Mouse (Mus musculus): ENCODE data around the gene Msrb1. TPM values are rescaled to one million over a fixed set of nuclear protein-coding genes. Genes with fewer than 3 reads are reported as not detected.
A peak's percentile ranks its signal among the peaks of the same experiment; 100 is the strongest.

Msrb1 gene
- polyA plus RNA-seq, 1 experiment, result 80.8 TPM

DNA sequence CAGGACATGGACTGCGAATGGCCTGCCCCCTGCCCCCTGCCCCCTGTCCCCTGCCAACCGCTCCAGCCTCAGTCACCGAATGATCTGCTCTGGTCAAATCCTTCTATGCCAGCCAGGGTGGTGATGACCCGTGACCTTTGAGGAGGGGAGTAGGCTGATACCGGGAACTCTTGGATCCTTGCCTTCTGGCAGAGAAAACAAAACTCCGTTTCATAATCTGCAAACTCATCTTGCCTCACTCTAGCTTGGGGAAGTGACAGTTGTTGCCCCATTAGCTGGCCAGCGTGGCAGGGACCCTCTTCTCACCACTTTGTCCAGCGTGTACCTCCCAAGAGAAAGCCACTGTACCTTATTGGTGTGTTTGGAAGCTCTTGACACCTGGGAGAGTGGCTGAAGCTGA, 5.9 kb downstream of the Msrb1 start:
- no peak for TF ChIP-seq CTCF (IDR thresholded peaks at IDR 0.05; ENCODE audit: borderline replicate concordance, insufficient read depth, low read length)
- TF ChIP-seq POLR2A (IDR thresholded peaks at IDR 0.05; ENCODE audit: low read depth, low read length), result no peak

GRCm38 (mm10) chr17:24743896-24744295, 7.5 kb downstream of the Msrb1 start:
- no peak overlapping the region for H3K27ac ChIP-seq (ENCODE audit: insufficient read depth, low read length)
- no peak for TF ChIP-seq POLR2A (IDR thresholded peaks at IDR 0.05; ENCODE audit: low read depth, low read length)
- TF ChIP-seq CTCF (IDR thresholded peaks at IDR 0.05; ENCODE audit: borderline replicate concordance, insufficient read depth, low read length), result no peak
- no peak overlapping the region for H3K4me3 ChIP-seq (ENCODE audit: insufficient read depth, low read length)
- no peaks in the 10 kb centered on the region for H3K4me1 ChIP-seq (ENCODE audit: control insufficient read depth, insufficient read depth, low read length)

More for the DNA sequence above, 5.9 kb downstream of the Msrb1 start:
- no peak overlapping the region for H3K4me3 ChIP-seq (ENCODE audit: insufficient read depth, low read length)
- no peak overlapping the region for H3K27ac ChIP-seq (ENCODE audit: insufficient read depth, low read length)
- no peaks in the 10 kb centered on the region for H3K4me1 ChIP-seq (ENCODE audit: control insufficient read depth, insufficient read depth, low read length)

DNA sequence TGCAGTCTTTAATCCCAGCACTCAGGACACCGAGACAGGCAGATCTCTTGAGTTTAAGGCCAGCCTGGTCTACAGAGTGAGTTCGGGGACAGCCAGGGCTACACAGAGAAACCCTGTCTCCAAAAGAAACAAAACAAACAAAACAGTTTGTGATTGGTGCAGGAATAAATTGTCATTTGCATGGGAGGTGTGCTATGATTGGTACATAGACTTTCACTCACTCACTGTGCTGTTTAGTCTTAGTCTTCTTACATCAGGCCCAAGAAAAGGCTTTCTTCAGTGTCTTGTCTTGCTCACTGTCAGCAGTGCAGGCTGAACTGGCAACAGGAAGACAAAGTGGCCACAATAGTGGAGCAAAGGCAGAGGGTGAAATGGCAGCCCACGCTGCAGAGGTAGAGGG, 7.9 kb downstream of the Msrb1 start:
- Histone ChIP-seq H3K4me3 (ENCODE audit: insufficient read depth, low read length) (no peak overlapping the region), H3K27ac (ENCODE audit: insufficient read depth, low read length) (no peak overlapping the region), H3K4me1 (ENCODE audit: control insufficient read depth, insufficient read depth, low read length) (no peaks in the 10 kb centered on the region)
- TF ChIP-seq CTCF (IDR thresholded peaks at IDR 0.05; ENCODE audit: borderline replicate concordance, insufficient read depth, low read length), result no peak
- TF ChIP-seq POLR2A (IDR thresholded peaks at IDR 0.05; ENCODE audit: low read depth, low read length), result no peak

- peak; percentile 93 for TF ChIP-seq CTCF (IDR thresholded peaks at IDR 0.05; ENCODE audit: borderline replicate concordance, insufficient read depth, low read length)
- TF ChIP-seq POLR2A (IDR thresholded peaks at IDR 0.05; ENCODE audit: low read depth, low read length), result no peak
- H3K4me1 ChIP-seq (ENCODE audit: control insufficient read depth, insufficient read depth, low read length), result no peaks in the 10 kb centered on the region
- H3K27ac ChIP-seq (ENCODE audit: insufficient read depth, low read length), result no peak overlapping the region
- no peak overlapping the region for H3K4me3 ChIP-seq (ENCODE audit: insufficient read depth, low read length)
Observed at GRCm38 (mm10) chr17:24745526-24746497, 9.4 kb downstream of the Msrb1 start.

DNA sequence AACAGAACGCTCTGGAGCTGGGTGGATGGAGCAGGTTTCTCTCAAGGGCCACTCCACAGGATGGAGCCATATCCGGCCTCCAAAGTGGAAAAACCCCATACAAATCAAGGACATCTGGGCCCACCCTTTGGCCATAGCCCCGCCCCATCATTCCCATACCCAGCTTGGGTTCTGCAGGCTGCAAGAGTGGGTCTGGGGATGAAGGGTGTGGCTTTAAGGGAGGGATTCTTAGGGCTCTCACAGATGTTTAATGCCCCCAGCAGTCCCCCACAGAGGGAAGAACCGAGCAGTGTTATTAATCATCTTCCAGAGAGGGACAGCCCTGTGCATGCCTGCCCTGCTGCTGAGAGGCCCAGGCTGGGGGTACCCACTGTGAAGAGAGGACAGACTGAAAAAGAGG, 10.5 kb downstream of the Msrb1 start:
- Histone ChIP-seq H3K27ac (ENCODE audit: insufficient read depth, low read length) (no peak overlapping the region), H3K4me3 (ENCODE audit: insufficient read depth, low read length) (no peak overlapping the region), H3K4me1 (ENCODE audit: control insufficient read depth, insufficient read depth, low read length) (no peaks in the 10 kb centered on the region)
- TF ChIP-seq CTCF (IDR thresholded peaks at IDR 0.05; ENCODE audit: borderline replicate concordance, insufficient read depth, low read length) (no peak), POLR2A (IDR thresholded peaks at IDR 0.05; ENCODE audit: low read depth, low read length) (no peak)

- Histone ChIP-seq H3K4me3 (ENCODE audit: insufficient read depth, low read length) (no peak overlapping the region), H3K27ac (ENCODE audit: insufficient read depth, low read length) (no peak overlapping the region)
- TF ChIP-seq POLR2A (IDR thresholded peaks at IDR 0.05; ENCODE audit: low read depth, low read length), result no peak
- TF ChIP-seq CTCF (IDR thresholded peaks at IDR 0.05; ENCODE audit: borderline replicate concordance, insufficient read depth, low read length), result no peak
Observed at GRCm38 (mm10) chr17:24751528-24751927, 15.1 kb downstream of the Msrb1 start.

GRCm38 (mm10) chr17:24752415-24753394, 16.3 kb downstream of the Msrb1 start, which contains the start of gene Hs3st6:
TSS of gene Hs3st6 (plus strand) at chr17:24752988.
- peak within 1 kb of the TSS; percentile 53 for H3K4me3 ChIP-seq (ENCODE audit: insufficient read depth, low read length)
- H3K27ac ChIP-seq (ENCODE audit: insufficient read depth, low read length), result no peak within 1 kb of the TSS
- no peaks in the 10 kb centered on the region for H3K4me1 ChIP-seq (ENCODE audit: control insufficient read depth, insufficient read depth, low read length)
- TF ChIP-seq CTCF (IDR thresholded peaks at IDR 0.05; ENCODE audit: borderline replicate concordance, insufficient read depth, low read length) (no peak), POLR2A (IDR thresholded peaks at IDR 0.05; ENCODE audit: low read depth, low read length) (no peak)

More at GRCm38 (mm10) chr17:24751528-24751927, 15.1 kb downstream of the Msrb1 start:
- no peaks in the 10 kb centered on the region for H3K4me1 ChIP-seq (ENCODE audit: control insufficient read depth, insufficient read depth, low read length)

DNA sequence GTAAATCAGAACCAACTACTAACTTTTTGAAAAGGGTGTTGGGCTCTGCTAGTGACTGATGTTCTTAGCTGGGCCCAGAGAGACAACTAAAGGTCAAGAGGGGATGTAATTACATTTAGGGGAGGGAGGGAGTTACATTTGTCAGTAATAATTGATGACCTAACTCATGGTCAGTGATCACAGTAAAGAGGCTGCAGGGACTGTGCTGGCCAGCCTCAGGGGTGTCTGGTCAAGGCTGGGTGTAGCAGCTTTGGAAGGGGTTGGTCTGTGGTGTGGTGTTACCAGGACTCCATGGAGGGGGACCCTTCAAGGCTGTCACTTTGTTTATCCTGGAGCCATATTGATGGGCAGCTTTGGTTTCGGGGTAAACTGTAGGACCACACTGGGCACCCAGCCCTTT, 21.0 kb downstream of the Msrb1 start:
- Histone ChIP-seq H3K4me1 (ENCODE audit: control insufficient read depth, insufficient read depth, low read length) (no peaks in the 10 kb centered on the region), H3K27ac (ENCODE audit: insufficient read depth, low read length) (no peak overlapping the region), H3K4me3 (ENCODE audit: insufficient read depth, low read length) (no peak overlapping the region)
- TF ChIP-seq POLR2A (IDR thresholded peaks at IDR 0.05; ENCODE audit: low read depth, low read length) (no peak), CTCF (IDR thresholded peaks at IDR 0.05; ENCODE audit: borderline replicate concordance, insufficient read depth, low read length) (no peak)

DNA sequence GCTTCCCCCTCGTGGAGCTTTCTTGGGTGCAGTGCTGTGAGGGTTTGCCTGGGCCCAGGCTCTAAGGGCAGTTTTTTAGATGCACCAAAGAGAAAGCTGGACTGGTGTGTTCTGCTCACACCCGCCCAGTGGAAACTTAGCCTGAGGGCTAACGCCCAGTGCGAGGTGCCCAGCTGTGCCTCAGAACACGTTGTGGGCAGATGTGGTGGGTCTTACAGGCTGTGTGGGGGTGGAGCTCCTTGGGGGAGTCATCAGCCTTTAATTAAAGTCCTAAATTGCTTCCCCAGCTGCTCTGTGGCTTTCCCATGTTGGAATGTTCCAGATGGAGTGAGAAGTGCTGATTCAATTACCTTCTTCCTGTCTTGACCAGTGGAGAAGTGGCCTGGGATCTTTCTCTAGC, 24.7 kb downstream of the Msrb1 start:
- Histone ChIP-seq H3K4me3 (ENCODE audit: insufficient read depth, low read length) (no peak overlapping the region), H3K27ac (ENCODE audit: insufficient read depth, low read length) (no peak overlapping the region), H3K4me1 (ENCODE audit: control insufficient read depth, insufficient read depth, low read length) (no peaks in the 10 kb centered on the region)
- TF ChIP-seq POLR2A (IDR thresholded peaks at IDR 0.05; ENCODE audit: low read depth, low read length), result no peak
- TF ChIP-seq CTCF (IDR thresholded peaks at IDR 0.05; ENCODE audit: borderline replicate concordance, insufficient read depth, low read length), result no peak
